Mouse (Mus musculus): ENCODE data around the gene Defb48. TPM values are rescaled to one million over a fixed set of nuclear protein-coding genes. Genes with fewer than 3 reads are reported as not detected.

Gene Defb48
- total RNA-seq (2021) = not detected
- not detected in 2 replicates for polyA plus RNA-seq (2012; rRNA removed)
- long read RNA-seq = 0 reads

- no peak for DNase-seq
Observed at GRCm38 (mm10) chr14:62984410-62984809, at the start of gene Defb48. TSS of gene Defb48 (minus strand) at chr14:62984510.

DNA sequence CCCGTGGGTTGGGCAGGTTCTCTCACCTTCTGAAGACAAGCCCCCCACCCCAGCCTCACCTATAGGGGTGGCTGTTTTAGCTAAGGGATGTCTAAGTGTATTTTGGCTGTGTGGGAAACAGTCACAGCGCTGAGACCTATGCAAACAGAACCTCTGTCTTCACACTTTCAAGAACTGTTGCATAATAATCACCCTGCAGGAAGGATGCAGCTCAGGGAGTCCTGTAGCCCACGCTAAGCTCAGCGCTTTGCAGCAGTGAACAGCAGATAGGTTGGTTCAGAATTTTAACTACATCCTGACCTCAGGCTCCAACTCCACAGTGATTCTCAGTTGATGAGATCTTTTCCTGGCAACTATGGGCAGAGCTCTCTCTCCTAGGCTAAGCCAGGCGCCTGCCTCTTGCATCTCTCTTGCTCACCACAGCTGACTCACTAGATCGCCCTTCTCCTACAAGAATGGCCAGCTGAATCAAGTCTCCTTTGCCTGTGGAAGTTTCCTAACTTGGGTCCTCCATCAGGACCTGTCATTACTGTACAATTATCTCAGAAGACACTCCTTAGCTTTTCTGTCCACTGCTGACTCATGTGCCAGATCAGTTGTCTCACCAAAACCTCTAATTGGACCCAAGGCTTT, 36.3 kb upstream of the Defb48 start:
- DNase-seq = peak; percentile 20

DNA sequence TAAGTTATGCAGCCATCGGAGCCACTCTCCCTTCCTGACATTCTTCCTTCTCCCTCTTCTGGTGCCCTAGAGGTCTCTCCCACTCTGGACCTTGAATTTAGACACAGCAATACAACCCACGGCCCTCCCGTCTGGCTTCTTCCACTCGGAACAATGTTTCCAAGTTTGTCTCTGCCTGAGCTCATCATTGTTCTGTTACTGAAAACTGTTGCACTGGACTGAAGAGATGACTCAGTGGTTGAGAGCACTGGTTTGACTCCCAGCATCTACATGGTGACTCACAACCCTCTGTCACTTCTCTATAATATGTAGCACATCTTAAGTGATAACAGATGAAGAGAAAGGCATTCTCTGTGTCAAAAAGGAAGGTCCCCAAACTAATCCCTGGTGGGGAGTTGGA, 30.4 kb upstream of the Defb48 start:
- peak; percentile 12 for DNase-seq

- no peak for DNase-seq
Observed at GRCm38 (mm10) chr14:63013082-63013481, 28.8 kb upstream of the Defb48 start.

DNA sequence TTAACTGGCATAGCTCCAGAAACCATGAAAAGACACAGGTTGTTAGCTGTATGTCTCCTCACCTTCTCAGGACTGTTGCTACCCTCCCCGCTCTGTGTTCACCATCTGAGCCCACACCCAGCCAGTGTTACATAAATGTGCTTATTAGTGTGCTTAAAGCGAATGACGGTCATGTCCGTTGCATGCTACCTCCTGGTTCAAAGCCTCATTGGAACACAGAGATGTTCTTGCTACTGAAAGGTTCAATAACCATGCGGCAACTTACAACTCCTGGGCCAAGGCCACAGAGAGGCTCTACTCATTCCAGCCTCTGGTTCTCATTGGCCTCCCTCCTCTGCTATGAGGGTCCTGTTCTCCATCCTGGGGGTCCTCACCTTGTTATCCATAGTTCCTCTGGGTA, 27.2 kb upstream of the Defb48 start, which contains the start of gene Defb43:
TSS of gene Defb43 (plus strand) at position 301 of the 400 bp plus-strand sequence.
- DNase-seq = no peak

- DNase-seq = peak; percentile 47
Observed at GRCm38 (mm10) chr14:63002588-63002987, 18.3 kb upstream of the Defb48 start.

- no peak for DNase-seq
Observed at GRCm38 (mm10) chr14:62998977-62999376, 14.7 kb upstream of the Defb48 start.

GRCm38 (mm10) chr14:62997777-62998176, 13.5 kb upstream of the Defb48 start, which contains the start of gene Defb47:
TSS of gene Defb47 (plus strand) at chr14:62998077.
- no peak for DNase-seq

DNA sequence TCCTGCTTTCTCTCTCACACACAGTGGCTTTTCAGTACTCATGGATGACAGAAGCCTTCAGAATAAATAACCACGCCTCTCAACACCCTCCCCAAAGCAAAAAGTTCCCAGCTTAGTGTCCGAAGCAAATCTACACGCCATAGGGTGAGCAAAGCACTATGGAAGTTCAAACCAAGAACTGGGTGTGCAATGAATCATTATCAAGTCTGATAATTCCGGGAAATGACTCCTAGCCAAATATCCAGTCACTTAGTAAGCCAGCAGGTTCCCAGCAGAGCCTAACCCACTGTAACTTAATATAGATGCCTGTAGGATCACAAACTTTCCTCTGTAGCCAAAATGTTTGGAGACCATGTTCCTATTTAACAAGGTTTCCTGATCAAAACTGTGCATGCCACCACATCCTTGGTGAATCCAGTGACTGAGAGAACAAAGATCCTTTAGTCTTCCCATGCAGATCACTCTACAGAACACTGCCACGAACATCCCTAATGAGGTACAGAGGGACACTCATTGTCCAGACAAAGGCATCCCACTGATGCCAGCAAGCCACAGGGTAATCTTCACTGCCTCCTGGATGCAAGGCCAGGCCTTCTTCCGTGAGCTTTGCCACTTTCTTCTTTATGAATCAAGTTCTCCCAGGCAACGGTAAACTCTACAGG, 7.7 kb upstream of the Defb48 start:
- DNase-seq = no peak

- no peak for DNase-seq
Observed at GRCm38 (mm10) chr14:62991271-62991670, 7.0 kb upstream of the Defb48 start.

- DNase-seq = no peak
Observed at GRCm38 (mm10) chr14:62979815-62980214, 4.5 kb downstream of the Defb48 start.

DNA sequence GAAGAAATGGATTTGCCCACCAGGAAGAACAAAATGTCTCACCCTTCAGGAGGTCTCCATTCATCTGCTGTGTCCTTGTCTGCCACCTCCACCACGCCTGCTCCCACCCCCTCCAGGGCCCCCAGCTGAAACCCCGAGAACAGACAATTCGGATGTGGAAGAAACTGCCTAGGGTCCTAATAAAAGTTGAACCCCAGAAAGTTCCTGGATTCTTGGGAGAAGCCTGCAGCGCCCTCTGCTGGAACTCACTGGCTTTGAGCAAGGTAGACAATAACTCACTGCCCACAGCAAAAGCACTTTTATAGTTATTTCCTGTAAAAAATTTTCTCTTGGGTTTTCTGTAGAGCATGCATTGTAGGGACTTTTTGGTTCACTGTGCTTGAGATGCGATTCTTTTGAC, 9.3 kb downstream of the Defb48 start:
- DNase-seq = peak; percentile 62

- DNase-seq = peak; percentile 26
Observed at GRCm38 (mm10) chr14:62965811-62966520, 18.3 kb downstream of the Defb48 start.

DNA sequence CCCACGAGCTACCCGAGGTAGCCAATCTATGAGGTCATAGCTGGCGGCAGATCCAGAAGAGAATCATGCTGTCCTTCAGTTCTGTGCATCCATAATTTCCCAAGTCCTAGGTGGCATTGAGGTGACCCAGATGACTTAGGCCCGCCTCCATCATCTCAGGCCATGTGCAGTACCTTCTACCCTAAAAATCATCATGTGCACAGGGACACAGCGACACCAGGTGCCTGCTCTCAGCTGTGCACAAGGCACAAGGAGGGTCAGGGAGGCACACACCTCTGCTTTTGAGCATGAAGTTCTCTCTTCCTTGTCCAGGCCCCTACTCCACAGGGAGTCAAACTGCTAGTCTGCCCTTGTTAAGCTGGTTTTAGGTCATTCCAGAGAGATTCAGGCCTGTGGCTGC, 19.0 kb downstream of the Defb48 start:
- peak; percentile 10 for DNase-seq

DNA sequence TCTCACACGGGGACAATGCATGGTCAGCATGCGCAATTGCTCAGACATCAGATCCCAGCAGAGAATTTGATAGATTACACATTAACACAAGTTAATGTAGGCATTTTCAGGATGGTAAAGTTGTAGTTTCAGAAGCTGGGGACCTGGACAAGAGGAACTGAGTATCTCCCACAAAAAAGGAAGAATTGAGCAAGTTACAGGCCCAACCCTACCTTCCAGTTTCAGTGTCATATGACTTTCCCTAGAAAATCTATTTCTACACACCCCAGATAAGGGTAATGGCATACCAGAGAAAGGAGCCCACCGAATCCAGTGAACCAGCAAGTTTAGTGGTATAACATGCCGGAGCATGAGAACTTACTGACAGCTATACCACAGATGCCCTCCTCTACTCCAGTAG, 20.7 kb downstream of the Defb48 start:
- no peak for DNase-seq

DNA sequence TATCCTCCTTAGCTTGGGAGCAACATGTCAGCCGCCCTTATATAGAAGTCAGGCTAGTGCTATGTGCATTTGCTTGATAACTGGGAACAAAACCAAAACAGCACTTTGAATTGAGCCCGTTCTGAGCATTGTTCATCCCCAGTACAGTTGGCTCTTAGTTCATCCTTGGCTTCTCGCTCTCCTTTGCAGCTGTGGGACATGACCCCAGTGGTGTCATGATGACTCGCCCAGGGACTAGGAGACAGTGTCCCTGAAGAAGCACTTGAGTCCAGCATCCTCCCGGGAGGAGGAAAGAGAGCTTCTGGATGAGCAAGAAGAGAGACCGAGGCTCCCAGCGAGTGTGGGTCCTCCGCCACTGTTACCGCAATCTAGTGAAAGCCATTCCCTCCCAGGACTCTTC, 28.2 kb downstream of the Defb48 start:
- DNase-seq = no peak

DNA sequence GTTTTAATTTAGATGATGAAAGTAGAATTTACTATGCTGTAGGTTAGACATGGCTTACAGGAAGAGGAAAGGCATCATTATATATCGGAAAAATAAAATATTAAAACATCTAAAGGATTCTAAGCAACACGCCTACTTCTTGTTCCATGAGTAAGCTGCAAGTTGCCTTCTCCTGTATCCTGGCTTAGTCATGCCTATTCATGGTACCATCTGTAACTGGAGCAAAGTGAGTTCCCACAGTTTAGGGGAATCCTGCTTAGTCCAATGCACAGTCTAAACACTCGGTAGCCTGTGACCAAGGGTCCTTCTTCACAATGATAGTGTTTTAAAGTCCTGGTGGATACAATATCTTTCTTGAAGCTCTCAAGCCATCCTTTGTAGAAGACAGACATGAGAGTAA, 37.5 kb downstream of the Defb48 start:
- DNase-seq = no peak

DNA sequence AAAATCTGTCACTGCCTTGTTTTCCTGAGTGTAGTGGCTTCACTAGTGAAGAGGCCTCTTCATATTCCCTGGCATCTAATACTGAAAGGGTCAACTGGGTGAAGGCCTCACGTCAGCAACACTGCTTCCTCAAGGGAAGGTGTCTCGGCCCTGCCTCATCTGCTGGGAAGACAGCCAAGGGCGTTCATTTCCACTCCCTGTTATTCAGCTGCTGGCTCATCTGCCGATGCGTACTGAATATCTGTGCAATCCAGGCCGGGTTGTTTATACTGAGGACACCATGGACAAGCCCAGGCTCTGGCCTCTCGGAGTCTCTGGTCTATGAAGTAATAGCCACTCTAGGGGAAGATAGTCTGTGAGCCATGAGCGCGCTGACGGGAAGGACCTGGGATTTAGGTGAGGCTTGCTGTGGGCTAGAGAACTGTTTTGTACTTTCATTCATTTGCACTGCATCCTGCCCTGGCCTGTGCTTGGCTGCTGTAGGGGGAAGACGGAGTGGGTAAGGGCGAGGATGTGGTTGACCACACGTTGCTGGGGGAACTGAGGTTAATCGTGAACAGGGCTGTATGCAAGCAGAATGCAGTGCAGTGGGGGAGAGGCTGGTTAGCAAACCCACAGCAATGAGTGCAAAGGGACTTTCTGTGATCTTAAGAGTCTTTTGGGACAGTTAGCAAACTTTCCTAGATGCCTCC, 43.8 kb downstream of the Defb48 start:
- peak; percentile 92 for DNase-seq

- DNase-seq = no peak
Observed at GRCm38 (mm10) chr14:62939435-62939834, 44.9 kb downstream of the Defb48 start.

GRCm38 (mm10) chr14:62937675-62938074, 46.6 kb downstream of the Defb48 start:
- DNase-seq = peak; percentile 62

DNA sequence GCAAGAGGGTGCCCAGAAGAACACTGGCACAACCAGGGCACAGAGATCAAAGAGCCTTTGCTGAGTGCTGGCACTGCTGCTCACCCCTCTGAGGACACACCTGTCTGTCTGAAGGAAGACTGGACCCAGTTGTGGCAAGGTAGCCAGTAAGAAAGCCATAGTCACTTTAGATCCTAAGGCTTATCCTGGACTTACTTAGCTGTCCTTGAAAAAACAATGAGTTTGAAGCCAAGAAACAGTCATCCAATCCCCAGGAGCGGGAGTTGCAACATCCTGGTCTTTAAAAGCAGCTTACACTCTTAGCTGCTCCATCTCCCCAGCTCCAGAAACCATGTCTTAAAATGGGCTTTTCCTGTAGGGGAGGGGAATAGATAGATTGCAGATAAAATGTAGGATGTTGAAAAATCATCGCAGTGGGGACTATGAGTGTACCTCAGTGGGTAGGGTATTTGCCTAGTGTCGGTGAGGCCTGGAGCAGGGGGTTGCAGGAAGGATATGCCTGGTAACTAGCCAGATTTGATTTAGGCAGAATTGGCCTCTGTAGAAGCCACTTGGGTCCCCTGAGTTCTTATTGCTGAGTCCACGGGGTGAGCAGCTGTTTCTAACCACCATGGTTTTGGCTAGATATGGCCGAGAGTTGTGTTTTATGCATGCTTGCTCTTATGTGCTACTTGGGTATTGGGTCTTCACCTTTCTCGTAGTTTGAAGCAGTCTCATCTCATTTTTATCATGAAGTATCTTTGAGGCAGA, 47.5 kb downstream of the Defb48 start:
- DNase-seq = peak; percentile 57

- no peak for DNase-seq
Observed at GRCm38 (mm10) chr14:62935361-62935760, 48.9 kb downstream of the Defb48 start.
